Mouse (Mus musculus) heart, postnatal 0 days (tissue): Measurements from ENCODE around the gene Prkn.

Source experiments
- CTCF ChIP-seq: IDR thresholded peaks from 2 replicates; pipeline ENCODE4 v1.5.1; 2016; ENCODE audit warnings: antibody characterized with exemption, control low read depth, low read depth
- EP300 ChIP-seq: IDR thresholded peaks from 2 replicates; pipeline ENCODE4 v1.6.1; 2016; ENCODE audit warnings: antibody characterized with exemption, low read depth

- no peak for TF ChIP-seq EP300
- no peak for TF ChIP-seq CTCF
These were observed 1212.5 kb downstream of the Prkn start for GRCm38 (mm10) chr17:12052651-12053050.
